In the genomic region with DNA sequence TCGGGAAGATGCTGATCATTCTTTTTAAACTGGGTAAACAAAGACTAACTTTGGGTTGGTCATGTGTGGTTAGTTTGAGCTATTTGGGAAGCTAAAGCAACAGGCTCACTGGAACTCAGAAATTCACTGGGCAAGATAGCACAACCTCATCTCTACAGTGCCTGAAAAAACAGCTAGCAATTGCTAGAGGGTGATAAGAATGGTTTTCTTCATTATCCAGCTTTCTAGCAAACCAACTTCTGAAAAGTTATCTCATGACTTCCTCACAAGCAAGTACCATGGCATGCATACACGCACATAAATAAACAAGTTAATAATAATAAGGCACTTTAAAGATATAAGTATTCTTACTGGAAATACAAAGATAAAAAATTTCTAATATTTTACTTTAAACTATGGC, we compare ENCODE assay signal across 30 mouse cellular contexts.
"Had no signal": no experiment of that assay in that cellular context is flagged by ENCODE, and none has a peak within 500 bp of the region (broad histone marks: within the 10 kb centered on the region; RNA-seq: fewer than 3 reads in every experiment).

No protein-coding gene starts in this region.

- H3K4me3 ChIP-seq: heart, embryonic 12.5 days; heart, embryonic 13.5 days; heart, embryonic 15.5 days; hindbrain, embryonic 10.5 days; hindbrain, embryonic 12.5 days; hindbrain, embryonic 13.5 days; hindbrain, embryonic 15.5 days; intestine, embryonic 15.5 days; kidney, embryonic 15.5 days; layer of hippocampus, adult 2 months; left cerebral cortex, adult 2 months had no signal

- H3K27ac ChIP-seq: heart, embryonic 13.5 days; heart, embryonic 15.5 days; hindbrain, embryonic 10.5 days; hindbrain, embryonic 12.5 days; hindbrain, embryonic 13.5 days; hindbrain, embryonic 14.5 days; hindbrain, embryonic 15.5 days; hindbrain, postnatal 0 days; intestine, embryonic 15.5 days; kidney, embryonic 15.5 days; kidney, postnatal 0 days; layer of hippocampus, adult 2 months; left cerebral cortex, adult 2 months had no signal

- H3K9ac ChIP-seq: heart, embryonic 12.5 days; heart, embryonic 13.5 days; heart, embryonic 15.5 days; hindbrain, embryonic 12.5 days; hindbrain, embryonic 13.5 days; hindbrain, embryonic 14.5 days; hindbrain, embryonic 15.5 days; intestine, embryonic 15.5 days; kidney, embryonic 15.5 days had no signal

- H3K4me1 ChIP-seq: heart, embryonic 12.5 days; heart, embryonic 13.5 days; heart, embryonic 15.5 days; hindbrain, embryonic 10.5 days; hindbrain, embryonic 12.5 days; hindbrain, embryonic 13.5 days; hindbrain, embryonic 15.5 days; intestine, embryonic 15.5 days; kidney, embryonic 15.5 days had no signal

- H3K9me3 ChIP-seq: heart, embryonic 12.5 days; heart, embryonic 13.5 days; heart, embryonic 15.5 days; hindbrain, embryonic 10.5 days; hindbrain, embryonic 12.5 days; hindbrain, embryonic 13.5 days; hindbrain, embryonic 15.5 days; intestine, embryonic 15.5 days; kidney, embryonic 15.5 days had no signal

- DNase-seq: heart, postnatal 10 days; heart, postnatal 14 days; heart, postnatal 36 days; heart, postnatal 4 days; kidney, adult 11 months; kidney, adult 18-20 months; kidney, adult 2 months; kidney, adult 8-10 months; kidney, adult 9 months; kidney, postnatal 10 days; kidney, postnatal 14 days; kidney, postnatal 25 days; kidney, postnatal 36 days; kidney, postnatal 4 days; layer of hippocampus, adult 9-11 months; layer of hippocampus, postnatal 36 days had no signal

- H3K27me3 ChIP-seq: heart, embryonic 12.5 days; heart, embryonic 13.5 days; heart, embryonic 15.5 days; hindbrain, embryonic 12.5 days; hindbrain, embryonic 13.5 days; hindbrain, embryonic 15.5 days; intestine, embryonic 15.5 days; kidney, embryonic 15.5 days had no signal
